Mouse (Mus musculus): Measurements from ENCODE around the gene Cd53. TPM values are rescaled to one million over a fixed set of nuclear protein-coding genes. Genes with fewer than 3 reads are reported as not detected.

Cd53 gene
- 99.5 and 110 TPM in 2 replicates for total RNA-seq (2015; ENCODE audit: low replicate concordance)
- total RNA-seq (2017; ENCODE audit: low replicate concordance): 48.1 and 62.0 TPM in 2 replicates

- no peak for ATAC-seq (replicated peaks; ENCODE audit: low FRiP score, poor library complexity, severe bottlenecking)
Measured at GRCm38 (mm10) chr3:106789930-106790329, at the start of gene Cd53. Cd53 (minus strand) TSS chr3:106790149.

GRCm38 (mm10) chr3:106832107-106832506, 42.2 kb upstream of the Cd53 start:
- no peak for ATAC-seq (replicated peaks; ENCODE audit: low FRiP score, poor library complexity, severe bottlenecking)

GRCm38 (mm10) chr3:106826187-106826586, 36.2 kb upstream of the Cd53 start, which contains the start of gene Olfr266:
Olfr266 (minus strand) TSS chr3:106826287.
- no peak for ATAC-seq (replicated peaks; ENCODE audit: low FRiP score, poor library complexity, severe bottlenecking)

- no peak for ATAC-seq (replicated peaks; ENCODE audit: low FRiP score, poor library complexity, severe bottlenecking)
Measured at GRCm38 (mm10) chr3:106817676-106818075, 27.7 kb upstream of the Cd53 start.

- no peak for ATAC-seq (replicated peaks; ENCODE audit: low FRiP score, poor library complexity, severe bottlenecking)
Measured at GRCm38 (mm10) chr3:106808972-106809695, 19.2 kb upstream of the Cd53 start.

GRCm38 (mm10) chr3:106798079-106798478, 8.1 kb upstream of the Cd53 start:
- ATAC-seq (replicated peaks; ENCODE audit: low FRiP score, poor library complexity, severe bottlenecking): no peak

- no peak for ATAC-seq (replicated peaks; ENCODE audit: low FRiP score, poor library complexity, severe bottlenecking)
Measured at GRCm38 (mm10) chr3:106788440-106788887, 1.5 kb downstream of the Cd53 start.

GRCm38 (mm10) chr3:106787972-106788371, 2.0 kb downstream of the Cd53 start:
- ATAC-seq (replicated peaks; ENCODE audit: low FRiP score, poor library complexity, severe bottlenecking): no peak

- ATAC-seq (replicated peaks; ENCODE audit: low FRiP score, poor library complexity, severe bottlenecking): no peak
Measured at GRCm38 (mm10) chr3:106785130-106785529, 4.8 kb downstream of the Cd53 start.

- ATAC-seq (replicated peaks; ENCODE audit: low FRiP score, poor library complexity, severe bottlenecking): no peak
Measured at GRCm38 (mm10) chr3:106771834-106772233, 18.1 kb downstream of the Cd53 start.

- ATAC-seq (replicated peaks; ENCODE audit: low FRiP score, poor library complexity, severe bottlenecking): no peak
Measured at GRCm38 (mm10) chr3:106755898-106756297, 34.1 kb downstream of the Cd53 start.

- ATAC-seq (replicated peaks; ENCODE audit: low FRiP score, poor library complexity, severe bottlenecking): peak; percentile 83
Measured at GRCm38 (mm10) chr3:106722028-106722945, 67.7 kb downstream of the Cd53 start.

GRCm38 (mm10) chr3:106721397-106722027, 68.4 kb downstream of the Cd53 start:
- ATAC-seq (replicated peaks; ENCODE audit: low FRiP score, poor library complexity, severe bottlenecking): peak; percentile 96

Other genes starting within 250 kb of the Cd53 start
- 26.7 and 26.8 TPM in 2 replicates for gene Dram2, start 242.4 kb downstream of the Cd53 start, total RNA-seq (2015; ENCODE audit: low replicate concordance)
- 9.4 and 24.5 TPM in 2 replicates for gene Dram2, start 242.4 kb downstream of the Cd53 start, total RNA-seq (2017; ENCODE audit: low replicate concordance)
- gene Cept1, start 242.3 kb downstream of the Cd53 start, total RNA-seq (2015; ENCODE audit: low replicate concordance): 17.7 and 18.0 TPM in 2 replicates
- 12.5 and 19.4 TPM in 2 replicates for gene Cept1, start 242.3 kb downstream of the Cd53 start, total RNA-seq (2017; ENCODE audit: low replicate concordance)
- 27.0 and 60.4 TPM in 2 replicates for gene Lrif1, start 105.2 kb downstream of the Cd53 start, total RNA-seq (2015; ENCODE audit: low replicate concordance)
- gene Lrif1, start 105.2 kb downstream of the Cd53 start, total RNA-seq (2017; ENCODE audit: low replicate concordance): 15.7 and 21.1 TPM in 2 replicates
- gene Olfr266, start 36.1 kb upstream of the Cd53 start, total RNA-seq (2015; ENCODE audit: low replicate concordance): not detected in 2 replicates
- not detected in 2 replicates for gene Olfr266, start 36.1 kb upstream of the Cd53 start, total RNA-seq (2017; ENCODE audit: low replicate concordance)
- 7.5 TPM in 1 of 2 replicates, not detected in the other for gene Kcna3, start 246.0 kb upstream of the Cd53 start, total RNA-seq (2015; ENCODE audit: low replicate concordance)
- gene Kcna3, start 246.0 kb upstream of the Cd53 start, total RNA-seq (2017; ENCODE audit: low replicate concordance): not detected in 2 replicates